In genomic region chr7:96552292-96552860, GRCm38 (mm10) we compare ENCODE assay signal across 18 mouse cellular contexts.
DNase-seq lines count a peak whose midpoint lies in the region; ATAC-seq and TF ChIP-seq lines count a peak whose summit lies in the region.
"Had no signal": no experiment of that assay in that cellular context is flagged by ENCODE, and none has a peak within 500 bp of the region (broad histone marks: within the 10 kb centered on the region; RNA-seq: fewer than 3 reads in every experiment).

No protein-coding gene starts in this region.

- TF ChIP-seq CTCF in lung, embryonic 14.5 days (IDR thresholded peaks at IDR 0.05; ENCODE audit: low read depth): no peak
- no peak for TF ChIP-seq CTCF in lung, postnatal 0 days (IDR thresholded peaks at IDR 0.05)

- 0 out of 2 replicates have a peak, but pooled peaks cover 3% of the 10 kb centered on the region for H3K4me1 ChIP-seq in lung, embryonic 14.5 days (ENCODE audit: insufficient read depth)
- H3K4me1 ChIP-seq in lung, postnatal 0 days (ENCODE audit: insufficient read depth, low read depth, low read length): no peaks in the 10 kb centered on the region
- H3K4me1 ChIP-seq in embryonic facial prominence, embryonic 12.5 days: peaks cover 47% of the 10 kb centered on the region
- peaks cover 34% of the 10 kb centered on the region for H3K4me1 ChIP-seq in embryonic facial prominence, embryonic 15.5 days

- WGBS in lung, embryonic 14.5 days: 34% methylated on average over 7 of the region's 7 CpGs
- WGBS in lung, postnatal 0 days: 56% methylated on average over 7 of the region's 7 CpGs
- WGBS in embryonic facial prominence, embryonic 12.5 days: 34% methylated on average over 7 of the region's 7 CpGs
- WGBS in embryonic facial prominence, embryonic 15.5 days: 27% methylated on average over 7 of the region's 7 CpGs

- H3K4me2 ChIP-seq in lung, embryonic 14.5 days: no peak overlapping the region
- H3K4me2 ChIP-seq in lung, postnatal 0 days (replicated peaks; ENCODE audit: low read depth, low read length): no peak overlapping the region
- H3K4me2 ChIP-seq in embryonic facial prominence, embryonic 12.5 days (replicated peaks): no peak overlapping the region
- no peak overlapping the region for H3K4me2 ChIP-seq in embryonic facial prominence, embryonic 15.5 days (replicated peaks)
- H3K4me2 ChIP-seq: midbrain, embryonic 11.5 days; neural tube, embryonic 12.5 days; stomach, embryonic 15.5 days had no signal

- H3K27ac ChIP-seq in lung, embryonic 14.5 days (ENCODE audit: low read depth): no peak overlapping the region; the same call in 1 of the 2 replicates
- no peak overlapping the region for H3K27ac ChIP-seq in lung, postnatal 0 days (ENCODE audit: low read length)
- peak overlapping the region; percentile 5 for H3K27ac ChIP-seq in embryonic facial prominence, embryonic 12.5 days
- H3K27ac ChIP-seq in embryonic facial prominence, embryonic 15.5 days (replicated peaks): peak overlapping the region; percentile 7; the same call in 1 of the 2 replicates
- H3K27ac ChIP-seq: neural tube, embryonic 12.5 days; stomach, embryonic 15.5 days had no signal

- H3K9me3 ChIP-seq in lung, embryonic 14.5 days (ENCODE audit: low read depth, low read length): no peaks in the 10 kb centered on the region
- H3K9me3 ChIP-seq in lung, postnatal 0 days (ENCODE audit: low read length): no peaks in the 10 kb centered on the region
- H3K9me3 ChIP-seq in embryonic facial prominence, embryonic 12.5 days: no peaks in the 10 kb centered on the region
- H3K9me3 ChIP-seq in embryonic facial prominence, embryonic 15.5 days (replicated peaks): no peaks in the 10 kb centered on the region
- H3K9me3 ChIP-seq: neural tube, embryonic 12.5 days; stomach, embryonic 15.5 days had no signal

- TF ChIP-seq EP300 in lung, postnatal 0 days (IDR thresholded peaks at IDR 0.05): no peak

- DNase-seq in lung, embryonic 14.5 days: peak; percentile 43
- no peak for DNase-seq in lung, postnatal 0 days (ENCODE audit: low spot score)
- DNase-seq in mesoderm, embryonic 11.5 days (ENCODE audit: low read depth, low spot score): peak; percentile 60
- DNase-seq in adrenal gland, postnatal 14 days: no peak
- no peak for DNase-seq in thymus, postnatal 10 days (ENCODE audit: low spot score in 2 of 2)
- DNase-seq: adrenal gland, adult 2 months; cerebellum, postnatal 10 days; kidney, adult 9 months; kidney, postnatal 25 days; liver, postnatal 0 days; lung, postnatal 4 days; right cerebral cortex, postnatal 14 days; thymus, postnatal 14 days had no signal

- H3K36me3 ChIP-seq in lung, embryonic 14.5 days (ENCODE audit: insufficient read depth): 0 out of 2 replicates have a peak, but pooled peaks cover 4% of the 10 kb centered on the region
- no peaks in the 10 kb centered on the region for H3K36me3 ChIP-seq in lung, postnatal 0 days (ENCODE audit: insufficient read depth, low read length)
- peaks cover 8% of the 10 kb centered on the region; the same call in 1 of the 2 replicates for H3K36me3 ChIP-seq in embryonic facial prominence, embryonic 12.5 days
- no peaks in the 10 kb centered on the region for H3K36me3 ChIP-seq in embryonic facial prominence, embryonic 15.5 days
- H3K36me3 ChIP-seq: neural tube, embryonic 12.5 days; stomach, embryonic 15.5 days had no signal

- ATAC-seq in lung, embryonic 14.5 days (ENCODE audit: insufficient read depth): peak; percentile 55; the same call in 1 of the 2 replicates
- no peak for ATAC-seq in lung, postnatal 0 days
- ATAC-seq in embryonic facial prominence, embryonic 12.5 days (ENCODE audit: insufficient number of reproducible peaks, insufficient read depth, low FRiP score, low TSS enrichment): 0 out of 2 replicates have a peak, but pooled peaks have one; percentile 13
- ATAC-seq in embryonic facial prominence, embryonic 15.5 days (ENCODE audit: insufficient number of reproducible peaks, low FRiP score, low TSS enrichment, low read depth): no peak
- ATAC-seq: liver, postnatal 0 days had no signal

- no peaks in the 10 kb centered on the region for H3K27me3 ChIP-seq in lung, embryonic 14.5 days (ENCODE audit: insufficient read depth, low read length)
- no peaks in the 10 kb centered on the region for H3K27me3 ChIP-seq in lung, postnatal 0 days (replicated peaks; ENCODE audit: insufficient read depth, low read length)
- no peaks in the 10 kb centered on the region for H3K27me3 ChIP-seq in embryonic facial prominence, embryonic 12.5 days
- no peaks in the 10 kb centered on the region for H3K27me3 ChIP-seq in embryonic facial prominence, embryonic 15.5 days
- H3K27me3 ChIP-seq: neural tube, embryonic 12.5 days; stomach, embryonic 15.5 days had no signal

- no peak overlapping the region for H3K9ac ChIP-seq in lung, embryonic 14.5 days
- no peak overlapping the region for H3K9ac ChIP-seq in lung, postnatal 0 days (replicated peaks; ENCODE audit: low read depth)
- no peak overlapping the region for H3K9ac ChIP-seq in embryonic facial prominence, embryonic 12.5 days
- no peak overlapping the region for H3K9ac ChIP-seq in embryonic facial prominence, embryonic 15.5 days
- H3K9ac ChIP-seq: liver, postnatal 0 days; neural tube, embryonic 12.5 days; stomach, embryonic 15.5 days had no signal

- H3K4me3 ChIP-seq in lung, embryonic 14.5 days (ENCODE audit: low read depth, low read length): no peak overlapping the region
- H3K4me3 ChIP-seq in lung, postnatal 0 days (ENCODE audit: low read depth, low read length): no peak overlapping the region
- H3K4me3 ChIP-seq in embryonic facial prominence, embryonic 12.5 days: no peak overlapping the region
- no peak overlapping the region for H3K4me3 ChIP-seq in embryonic facial prominence, embryonic 15.5 days (replicated peaks)
- H3K4me3 ChIP-seq: neural tube, embryonic 12.5 days; stomach, embryonic 15.5 days had no signal

Comparison
In these comparisons a context has a peak if more than half of its experiments do, and no peak if none do; other contexts are left out.
1. ATAC-seq: peak in lung, embryonic 14.5 days (single experiment) and embryonic facial prominence, embryonic 12.5 days (single experiment); none in lung, postnatal 0 days (single experiment) and embryonic facial prominence, embryonic 15.5 days (single experiment).
2. DNase-seq: peak in lung, embryonic 14.5 days (single experiment) and mesoderm, embryonic 11.5 days (single experiment); none in lung, postnatal 0 days (single experiment), adrenal gland, postnatal 14 days (single experiment) and thymus, postnatal 10 days (0 of 2).
3. H3K27ac ChIP-seq: peak in embryonic facial prominence, embryonic 12.5 days (single experiment) and embryonic facial prominence, embryonic 15.5 days (single experiment); none in lung, embryonic 14.5 days (single experiment) and lung, postnatal 0 days (single experiment).